Mouse (Mus musculus): ENCODE results near the gene Abcb10. TPM values are rescaled to one million over a fixed set of nuclear protein-coding genes. Genes with fewer than 3 reads are reported as not detected.

Abcb10 gene
- 1 to 10 TPM; 1.9 to 2.6 TPM for total RNA-seq (2023)

DNA sequence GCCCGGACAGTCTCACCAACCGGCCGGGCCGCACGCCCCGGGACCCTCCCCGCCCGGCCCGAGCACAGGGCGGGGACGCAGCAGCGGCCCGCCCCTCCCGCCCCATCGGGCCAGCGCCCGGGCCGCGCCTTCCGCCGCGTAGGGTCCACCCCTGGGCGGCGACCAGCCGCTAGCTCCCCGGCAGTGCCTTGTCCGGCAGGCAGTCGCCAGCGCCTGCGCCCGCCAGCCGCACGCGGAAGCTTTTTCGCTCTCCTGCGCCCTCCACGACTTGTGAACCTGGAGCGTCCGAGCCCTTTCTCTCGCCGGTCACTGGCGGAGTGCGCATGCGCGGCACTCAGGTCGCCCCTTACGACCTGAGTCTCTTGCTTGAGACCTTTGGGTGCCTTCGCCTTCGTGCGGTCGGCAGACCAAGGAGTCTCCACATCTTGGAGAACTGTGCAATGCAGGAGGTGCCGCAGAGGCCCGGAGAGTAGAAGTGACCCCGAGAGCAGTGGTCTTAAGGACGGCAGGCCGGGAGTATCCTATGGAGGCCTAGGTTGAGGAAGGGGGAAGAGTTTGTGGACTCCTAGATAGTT lies at the start of gene Abcb10:
Gene Abcb10 (minus strand): TSS at position 297 of the 575 bp plus-strand sequence.

GRCm38 (mm10) chr8:124021237-124022227 lies 38.6 kb upstream of the Abcb10 start, which contains the start of the genes Taf5l and Urb2:
Gene Taf5l, minus strand, starts transcription at chr8:124021397.
Gene Urb2, plus strand, starts transcription at chr8:124021508.

DNA sequence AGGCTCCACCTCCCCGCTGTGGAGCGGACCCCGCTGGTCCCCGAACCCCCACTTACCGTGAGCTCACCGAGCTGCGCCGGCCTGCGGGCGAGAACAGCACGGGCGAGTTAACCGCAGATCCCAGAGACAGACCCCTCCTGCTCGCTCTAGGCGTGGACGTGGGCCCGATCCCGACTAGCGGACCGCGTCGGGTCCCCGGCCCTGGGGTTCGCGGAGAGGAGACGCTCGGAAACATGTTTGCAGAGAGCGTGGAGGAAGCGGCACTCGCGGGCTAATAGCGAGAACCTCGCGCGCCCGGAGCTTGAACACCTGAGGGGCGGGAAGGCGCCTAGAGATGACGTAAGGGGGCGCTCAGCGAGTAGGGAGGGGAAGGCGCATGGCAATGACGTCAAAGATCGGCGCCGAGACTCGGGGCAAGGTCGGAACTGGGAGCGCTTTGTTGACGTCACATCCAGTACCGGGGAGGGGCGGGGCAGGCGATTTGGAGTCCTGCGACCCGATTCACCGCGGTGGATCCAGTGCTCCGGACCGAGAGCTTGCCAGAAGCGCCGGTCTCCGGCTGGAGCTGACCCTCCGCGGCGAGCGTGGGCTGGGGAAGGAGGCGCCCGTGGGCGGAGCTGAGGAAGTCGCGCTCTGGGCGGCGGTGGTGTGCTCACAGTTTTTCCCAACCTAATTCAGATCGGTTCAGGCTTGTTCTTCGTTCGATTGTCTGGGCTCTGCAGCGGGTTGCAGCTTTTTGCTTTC lies 33.8 kb downstream of the Abcb10 start, which contains the start of gene Nup133:
Gene Nup133 (minus strand): TSS at position 324 of the 744 bp plus-strand sequence.

Other genes with a start within 250 kb of the Abcb10 start
- 1 to 10 TPM; 4.5 to 6.1 TPM for gene Rab4a, start 177.1 kb downstream of the Abcb10 start, total RNA-seq (2023)
- gene Ccsap, start 122.9 kb downstream of the Abcb10 start, total RNA-seq (2023): 10 to 100 TPM; 24.0 to 25.4 TPM
- gene Acta1, start 88.4 kb downstream of the Abcb10 start, total RNA-seq (2023): under 1 TPM in 1 of 2 experiments, not detected in 1; 0.41 TPM
- gene Nup133, start 33.9 kb downstream of the Abcb10 start, total RNA-seq (2023): 10 to 100 TPM; 20.2 to 26.3 TPM
- gene Taf5l, start 38.3 kb upstream of the Abcb10 start, total RNA-seq (2023): 10 to 100 TPM; 54.1 to 60.7 TPM
- 10 to 100 TPM; 20.7 to 22.3 TPM for gene Urb2, start 38.4 kb upstream of the Abcb10 start, total RNA-seq (2023)
- gene Galnt2, start 248.3 kb upstream of the Abcb10 start, total RNA-seq (2023): 10 to 100 TPM; 28.6 to 33.6 TPM

All from T-cell, adult 66 days (primary cell).